Mouse (Mus musculus): ENCODE results near the gene Tmcc3.
A peak's percentile ranks its signal among the peaks of the same experiment; 100 is the strongest.
"Not testable (repeated sequence)": the region's sequence is repeated elsewhere in the genome, so short reads cannot be mapped to it uniquely, and the experiment has no call there.

Tmcc3 gene

GRCm38 (mm10) chr10:94515583-94515982, 203.8 kb downstream of the Tmcc3 start:
- no peak for DNase-seq (ENCODE audit: low read depth)

DNA sequence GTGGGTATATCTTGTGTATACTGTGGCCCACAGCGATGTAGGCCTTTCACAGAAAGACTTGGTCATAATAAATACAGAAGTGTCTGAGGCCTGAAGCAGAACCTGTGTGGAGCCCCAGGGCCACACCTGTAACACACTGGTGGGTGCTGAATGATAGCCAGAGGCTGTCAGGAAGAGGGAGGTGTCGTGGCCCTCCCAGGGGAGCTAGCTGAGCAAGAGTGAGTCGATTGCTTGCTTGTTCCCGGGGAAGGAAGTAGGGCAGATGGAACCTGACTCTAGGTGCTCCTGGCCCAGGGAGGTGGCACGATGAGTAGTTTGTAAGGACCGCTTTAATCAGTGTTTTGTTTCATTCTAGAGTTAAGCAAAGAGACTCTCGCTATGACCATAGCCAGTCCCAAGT, 208.1 kb downstream of the Tmcc3 start:
- no peak for DNase-seq (ENCODE audit: low read depth)

GRCm38 (mm10) chr10:94520306-94521106, 208.8 kb downstream of the Tmcc3 start:
- no peak for DNase-seq (ENCODE audit: low read depth)

DNA sequence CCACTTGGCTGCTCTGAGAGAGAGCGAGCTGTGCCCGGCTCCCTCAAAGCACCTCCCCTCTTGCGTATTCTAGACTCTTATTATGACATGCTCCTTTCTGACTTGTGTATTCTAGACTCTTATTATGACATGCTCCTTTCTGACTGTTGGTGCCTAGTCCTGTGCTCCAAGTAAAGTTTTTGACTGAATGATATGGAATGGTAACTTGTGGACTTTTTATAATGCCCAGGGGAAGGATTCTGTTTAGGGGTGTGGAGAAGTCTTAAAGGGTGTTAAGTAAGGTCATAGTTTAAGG, 209.3 kb downstream of the Tmcc3 start:
- DNase-seq (ENCODE audit: low read depth) = no peak

GRCm38 (mm10) chr10:94521776-94522175, 210.0 kb downstream of the Tmcc3 start:
- DNase-seq (ENCODE audit: low read depth) = no peak

GRCm38 (mm10) chr10:94523297-94523696, 211.5 kb downstream of the Tmcc3 start:
- DNase-seq (ENCODE audit: low read depth) = no peak

DNA sequence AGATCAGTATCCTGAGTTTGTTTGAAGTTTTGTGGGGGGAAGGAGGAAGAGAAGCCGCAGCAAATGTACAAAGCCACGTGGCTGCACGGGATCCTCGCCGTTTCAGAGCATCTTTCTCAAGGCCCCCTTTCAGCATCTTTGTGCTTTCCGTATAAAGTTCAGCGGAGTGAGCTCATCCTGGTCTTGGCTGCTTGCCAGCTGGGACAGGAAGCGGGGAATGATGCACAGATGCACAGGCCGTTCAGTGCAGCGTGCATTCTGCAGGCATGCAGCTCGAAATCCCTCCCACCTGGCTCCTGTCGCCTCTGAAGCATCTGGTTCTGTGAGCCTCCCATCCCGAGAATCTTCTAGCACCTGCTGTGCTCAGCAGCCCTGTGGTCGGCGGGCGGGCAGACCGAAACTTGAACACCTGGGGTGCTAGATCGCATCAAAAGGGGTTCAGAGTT, 212.0 kb downstream of the Tmcc3 start:
- no peak for DNase-seq (ENCODE audit: low read depth)

GRCm38 (mm10) chr10:94524966-94525365, 213.2 kb downstream of the Tmcc3 start:
- no peak for DNase-seq (ENCODE audit: low read depth)

DNA sequence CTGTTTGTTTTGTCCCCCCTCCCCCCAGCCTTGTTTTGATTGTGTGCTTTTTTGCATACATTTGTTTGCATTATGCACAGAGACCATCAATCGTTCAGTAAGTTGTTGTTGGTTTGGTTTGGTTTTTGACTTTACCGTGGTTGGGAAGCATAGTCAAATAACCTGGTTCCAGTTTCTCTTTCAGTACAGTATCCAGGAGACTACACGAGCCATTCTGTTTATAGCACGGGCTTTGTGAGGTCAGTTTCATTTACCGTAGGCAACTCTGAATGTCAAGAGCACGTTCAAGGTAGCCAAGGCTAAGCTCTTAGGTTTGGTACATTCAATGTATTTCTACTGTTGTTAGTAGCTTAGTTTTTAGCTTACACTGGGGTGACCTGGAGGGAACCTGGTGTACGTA, 214.0 kb downstream of the Tmcc3 start:
- DNase-seq (ENCODE audit: low read depth) = no peak

GRCm38 (mm10) chr10:94526834-94527233, 215.1 kb downstream of the Tmcc3 start:
- no peak for DNase-seq (ENCODE audit: low read depth)

DNA sequence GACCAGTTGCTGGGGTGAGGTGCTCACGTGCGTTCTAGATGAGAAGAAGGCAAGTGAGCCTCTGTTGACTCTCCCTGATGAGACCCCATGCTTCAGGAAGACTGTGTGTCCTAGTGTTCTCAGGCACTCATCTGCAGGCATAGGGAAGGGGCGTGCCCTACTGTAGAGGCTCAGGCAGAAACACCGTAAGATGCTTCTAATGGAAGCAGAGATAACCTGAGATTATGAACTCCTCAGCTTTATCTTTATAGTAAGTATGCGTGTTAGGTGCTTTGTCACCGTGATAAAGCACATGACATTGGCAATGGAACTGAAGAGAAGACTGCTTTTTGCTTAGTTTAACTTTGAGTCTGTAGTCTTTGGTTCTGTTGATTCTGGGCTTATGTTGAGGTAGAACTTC, 215.5 kb downstream of the Tmcc3 start:
- peak; percentile 40 for DNase-seq (ENCODE audit: low read depth)

DNA sequence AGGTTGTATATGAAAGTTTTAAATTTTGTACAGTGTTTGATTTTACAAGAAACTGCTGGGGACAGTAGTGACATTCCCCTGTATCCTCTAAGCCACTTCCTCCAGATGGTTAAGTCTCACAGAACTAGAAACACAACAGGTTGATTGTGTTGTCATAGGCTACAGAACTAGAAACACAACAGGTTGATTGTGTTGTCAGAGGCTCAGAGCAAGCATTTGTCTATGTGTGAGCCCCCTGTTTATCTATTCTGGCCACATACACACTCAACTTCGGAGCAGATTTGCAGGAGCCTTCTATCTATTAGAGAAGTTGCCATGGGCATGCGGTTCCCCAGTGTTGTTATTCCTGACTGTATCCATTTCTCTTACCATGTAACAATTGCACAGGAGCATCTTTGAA, 218.3 kb downstream of the Tmcc3 start:
- DNase-seq (ENCODE audit: low read depth) = no peak

- DNase-seq (ENCODE audit: low read depth) = no peak
Measured at GRCm38 (mm10) chr10:94531482-94531881, 219.7 kb downstream of the Tmcc3 start.

DNA sequence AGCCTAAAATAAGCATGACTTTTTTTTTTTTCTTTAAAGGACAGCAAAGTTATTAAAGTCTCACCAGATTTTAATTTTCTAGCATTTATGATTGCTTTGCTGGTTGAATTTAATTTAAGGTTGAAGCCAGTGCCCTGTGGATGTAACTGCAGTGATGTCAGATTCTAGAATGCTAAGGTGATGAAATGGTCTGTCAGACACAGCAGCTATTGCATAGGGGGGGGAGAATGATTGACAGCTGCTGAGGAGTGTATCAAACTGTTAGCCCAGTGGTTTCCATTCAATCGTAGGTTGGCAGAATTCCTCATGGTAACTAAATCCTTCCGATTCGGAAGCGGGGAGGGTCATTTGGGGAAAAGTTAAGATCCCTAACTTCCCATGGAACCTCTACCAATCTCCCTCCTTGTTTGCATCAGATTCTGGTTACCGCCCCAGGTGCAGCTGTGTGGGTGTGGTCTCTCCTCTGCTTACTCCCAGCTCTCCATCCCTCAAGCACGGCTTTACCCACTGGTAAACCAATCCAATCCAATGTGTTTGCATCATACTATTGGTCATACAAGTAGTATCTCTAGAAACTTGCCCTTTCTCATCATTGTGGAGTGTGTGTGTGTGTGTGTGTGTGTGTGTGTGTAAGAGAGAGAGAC, 221.5 kb downstream of the Tmcc3 start:
- no peak for DNase-seq (ENCODE audit: low read depth)

DNA sequence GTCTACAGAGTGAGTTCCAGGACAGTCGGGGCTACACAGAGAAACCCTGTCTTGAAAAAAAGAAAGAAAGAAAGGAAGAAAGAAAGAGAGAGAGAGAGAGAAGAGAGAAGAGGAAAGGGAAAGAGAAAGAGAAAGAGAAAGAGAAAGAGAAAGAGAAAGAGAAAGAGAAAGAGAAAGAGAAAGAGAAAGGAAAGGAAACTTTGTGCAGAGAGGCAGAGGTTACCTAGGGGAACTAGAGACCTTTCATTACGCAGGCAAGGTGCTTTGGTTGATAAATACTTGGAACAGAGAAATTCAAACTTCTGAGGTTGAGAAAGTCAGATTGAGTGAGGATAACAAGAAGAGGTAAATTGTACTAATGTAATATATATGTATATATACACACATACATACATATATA, 226.9 kb downstream of the Tmcc3 start:
- DNase-seq (ENCODE audit: low read depth) = not testable (repeated sequence)

DNA sequence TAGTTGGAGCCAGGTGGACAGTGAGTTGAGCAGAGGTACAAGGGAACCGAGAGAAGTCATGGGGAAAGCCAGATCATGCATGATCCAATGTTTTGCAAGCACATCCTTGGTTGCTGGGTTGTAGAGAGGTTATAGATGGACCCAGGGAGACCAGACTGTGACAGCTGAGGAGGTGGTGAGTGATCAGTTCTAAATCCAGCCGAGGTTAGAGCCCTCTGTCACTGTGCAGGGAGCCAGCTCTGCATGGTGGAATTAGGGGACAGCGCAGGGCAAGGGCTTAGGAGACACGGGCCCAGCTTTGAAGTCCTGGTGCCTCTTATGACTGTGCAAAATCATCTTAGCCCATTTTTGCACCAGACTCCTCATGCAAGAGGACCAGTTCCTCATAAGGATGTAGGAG, 228.5 kb downstream of the Tmcc3 start:
- no peak for DNase-seq (ENCODE audit: low read depth)

- DNase-seq (ENCODE audit: low read depth) = no peak
Measured at GRCm38 (mm10) chr10:94543956-94544355, 232.2 kb downstream of the Tmcc3 start.

- no peak for DNase-seq (ENCODE audit: low read depth)
Measured at GRCm38 (mm10) chr10:94544803-94545202, 233.1 kb downstream of the Tmcc3 start.

DNA sequence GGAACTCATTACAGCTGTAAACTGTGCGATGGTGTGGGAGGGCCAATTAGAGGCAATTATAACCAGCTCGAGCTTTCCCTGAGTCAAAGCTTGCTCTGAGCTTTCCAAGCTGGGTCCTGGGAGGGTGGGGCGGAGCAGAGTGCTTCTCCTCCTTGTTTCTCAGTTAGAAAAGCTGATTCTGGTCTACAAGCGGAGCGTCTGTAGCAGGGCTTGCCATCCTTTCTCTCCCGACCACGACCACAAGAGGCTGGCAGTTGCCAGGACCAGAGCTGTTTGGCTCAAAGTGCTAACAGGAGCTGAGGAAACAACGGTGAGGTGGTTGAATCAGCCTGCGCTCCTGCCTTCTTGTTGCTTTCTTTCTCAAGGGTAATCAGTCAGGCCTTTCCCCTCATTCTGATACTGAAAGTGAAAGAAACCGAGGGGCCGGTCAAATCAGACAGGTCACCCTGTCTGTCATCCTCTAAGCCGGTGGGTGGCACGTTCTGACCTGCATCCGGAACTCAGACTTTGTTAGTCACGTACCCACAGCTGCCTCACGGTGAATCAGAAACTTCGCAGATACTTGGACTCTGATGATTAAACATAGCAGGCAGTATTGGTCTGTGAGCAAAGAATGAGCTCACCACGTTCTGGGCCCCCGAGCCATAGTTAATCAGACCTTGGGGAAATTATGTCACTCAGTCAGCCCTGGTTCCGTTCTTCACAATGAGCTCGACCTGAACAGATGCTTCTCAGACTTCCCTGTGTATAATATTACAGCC, 233.7 kb downstream of the Tmcc3 start:
- no peak for DNase-seq (ENCODE audit: low read depth)

DNA sequence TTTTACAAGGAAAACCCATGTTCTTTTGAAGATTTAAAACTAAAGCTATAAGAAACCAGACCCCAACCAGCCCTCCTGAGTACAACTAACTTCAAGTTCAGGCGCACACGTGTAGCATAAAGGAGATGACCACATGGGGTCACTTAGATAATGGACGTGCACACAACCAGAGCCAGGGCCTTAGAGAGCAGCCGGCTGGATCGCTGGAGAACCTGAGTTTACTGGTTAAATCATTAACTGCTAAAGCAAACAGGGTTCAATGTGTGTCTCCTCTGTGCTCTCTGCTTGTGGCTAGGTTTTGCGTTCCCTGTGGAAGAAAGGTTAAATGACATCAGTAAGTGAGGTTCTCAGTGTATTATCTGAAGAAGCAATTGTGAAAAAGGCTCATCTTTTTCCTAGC, 234.9 kb downstream of the Tmcc3 start:
- DNase-seq (ENCODE audit: low read depth) = no peak

DNA sequence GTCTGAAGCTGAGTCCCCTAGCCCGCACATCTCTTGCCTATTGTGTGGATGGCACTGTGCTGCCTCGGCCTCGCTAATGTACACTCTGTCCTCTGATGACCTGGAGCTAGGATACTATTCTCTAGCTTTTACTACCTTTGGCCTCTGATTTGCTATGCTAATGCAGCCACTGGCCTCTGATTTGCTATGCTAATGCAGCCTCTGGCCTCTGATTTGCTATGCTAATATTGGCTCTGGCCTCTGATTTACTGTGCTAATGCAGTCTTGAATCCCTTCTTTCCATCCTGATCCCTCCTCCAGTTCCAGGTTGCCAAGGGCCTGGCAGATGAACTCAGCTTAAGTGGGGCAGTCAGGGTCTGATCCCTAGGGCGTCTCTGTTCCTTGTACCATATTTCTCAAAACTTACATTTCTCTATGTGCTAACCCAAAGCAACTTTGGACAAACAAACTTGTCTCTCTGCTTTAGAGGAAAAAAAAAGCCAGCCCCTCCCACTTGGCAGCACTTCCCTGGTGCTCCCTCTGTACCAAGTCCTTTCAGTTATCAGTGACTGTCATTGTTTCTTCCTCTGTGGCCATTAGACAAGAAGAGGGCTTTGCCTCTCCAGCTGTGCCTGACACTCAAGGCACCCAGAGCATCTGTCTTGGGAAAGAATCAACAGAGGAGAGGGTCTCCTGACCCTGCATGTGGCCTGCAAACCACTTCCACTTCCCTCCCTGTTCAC, 237.9 kb downstream of the Tmcc3 start:
- DNase-seq (ENCODE audit: low read depth) = no peak

- no peak for DNase-seq (ENCODE audit: low read depth)
Measured at GRCm38 (mm10) chr10:94550649-94551048, 238.9 kb downstream of the Tmcc3 start.

Data from c-Kit-positive CD71-positive TER-119-negative erythroid progenitor cells, embryonic 14.5 days (primary cell).